Mouse (Mus musculus) megakaryocyte, embryonic 14.5 days (primary cell): Measurements from ENCODE around the gene Ak6.

Experiments
- FLI1 ChIP-seq: IDR thresholded peaks from 2 replicates; pipeline ENCODE4 v1.6.1; 2012; ENCODE audit warnings: low read length, inconsistent platforms, mixed read lengths
- GATA1 ChIP-seq: IDR thresholded peaks from 3 replicates; pipeline ENCODE4 v1.6.1; 2012; ENCODE audit warnings: mixed read lengths, low read length, inconsistent platforms, borderline replicate concordance

GRCm38 (mm10) chr13:100670181-100670741, 19.5 kb downstream of the Ak6 start:
- no peak for TF ChIP-seq GATA1
- TF ChIP-seq FLI1 = no peak
